Mouse (Mus musculus): ENCODE results near the gene Agpat1.

Agpat1 gene

DNA sequence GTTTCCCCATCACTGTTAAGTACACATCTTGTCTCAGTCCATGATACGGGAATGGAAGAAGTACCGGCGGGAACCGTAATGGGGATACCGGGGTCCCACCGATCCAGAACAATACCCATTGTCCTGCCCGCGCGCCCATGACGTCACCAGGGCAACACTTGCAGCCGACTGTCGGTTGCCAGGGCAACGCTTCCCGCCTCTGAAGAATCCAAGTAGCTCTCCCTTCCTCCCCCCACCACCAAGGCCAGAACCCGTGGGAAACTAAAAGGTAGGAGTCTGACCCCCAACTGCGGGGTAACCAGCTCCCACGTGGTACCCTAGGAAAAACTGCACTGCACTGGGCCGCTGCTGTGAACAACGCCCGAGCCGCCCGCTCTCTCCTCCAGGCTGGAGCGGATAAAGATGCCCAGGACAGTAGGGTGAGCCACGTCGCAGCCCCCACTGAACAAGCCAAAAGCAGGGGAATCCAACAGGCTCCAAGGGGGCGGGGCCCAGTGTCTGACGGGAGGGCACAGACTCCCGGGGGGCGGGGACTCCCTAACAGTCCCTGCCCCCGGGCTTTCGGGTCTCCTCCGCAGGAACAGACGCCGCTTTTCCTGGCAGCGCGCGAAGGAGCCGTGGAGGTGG lies 17.2 kb upstream of the Agpat1 start:
- peak; percentile 84 for DNase-seq (ENCODE audit: low read depth, low spot score)

DNA sequence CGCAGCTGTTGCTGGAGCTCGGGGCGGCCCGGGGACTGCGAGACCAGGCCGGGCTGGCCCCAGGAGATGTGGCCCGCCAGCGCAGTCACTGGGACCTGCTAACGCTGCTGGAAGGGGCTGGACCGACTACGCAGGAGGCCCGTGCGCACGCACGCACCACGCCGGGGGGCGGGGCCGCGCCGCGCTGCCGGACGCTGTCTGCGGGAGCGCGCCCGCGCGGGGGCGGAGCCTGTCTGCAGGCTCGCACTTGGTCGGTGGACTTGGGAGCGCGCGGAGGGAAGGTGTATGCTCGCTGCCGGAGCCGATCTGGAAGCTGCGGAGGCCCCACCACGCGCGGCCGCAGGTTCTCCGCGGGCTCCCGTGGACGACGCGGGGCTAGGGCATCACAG lies 16.6 kb upstream of the Agpat1 start:
- peak; percentile 92 for DNase-seq (ENCODE audit: low read depth, low spot score)

DNA sequence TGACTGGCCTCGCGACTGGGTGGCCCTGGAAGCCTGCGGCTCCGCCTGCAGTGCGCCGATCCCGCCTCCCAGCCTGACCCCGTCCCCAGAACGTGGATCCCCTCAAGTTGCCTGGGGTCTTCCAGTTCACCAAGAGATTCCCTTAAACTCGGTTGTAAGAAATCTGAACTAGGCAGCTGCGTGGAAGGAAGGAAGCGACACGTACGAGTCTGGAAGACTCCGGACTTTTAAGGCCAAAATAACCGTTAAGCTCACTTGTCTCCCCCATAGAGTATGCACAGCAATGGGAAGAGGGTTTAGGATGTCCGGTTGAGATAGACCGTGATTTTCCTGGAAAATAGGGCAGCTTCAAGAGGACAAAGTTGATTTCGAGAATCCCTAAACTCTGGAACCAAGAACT lies 16.2 kb upstream of the Agpat1 start:
- DNase-seq (ENCODE audit: low read depth, low spot score), result no peak

DNA sequence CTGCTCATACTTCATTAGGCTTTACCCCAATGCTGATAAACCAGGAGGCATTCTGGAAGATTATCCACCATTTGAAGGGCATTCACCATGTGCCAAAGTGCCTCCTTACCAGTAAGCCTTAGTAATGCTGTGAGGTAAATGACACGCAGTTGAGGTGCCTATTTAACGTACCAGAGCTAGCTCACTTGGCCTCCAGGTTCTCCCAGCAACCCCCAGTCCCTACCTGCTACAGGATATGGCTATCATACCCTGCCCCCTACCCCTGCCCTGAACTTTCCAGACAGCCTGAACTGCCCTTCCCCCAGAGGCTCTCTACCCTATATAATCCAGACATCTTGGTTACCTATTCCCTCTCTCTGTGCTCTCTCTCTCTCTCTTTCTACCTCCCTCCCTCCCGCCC lies 15.3 kb upstream of the Agpat1 start:
- DNase-seq (ENCODE audit: low read depth, low spot score), result no peak

DNA sequence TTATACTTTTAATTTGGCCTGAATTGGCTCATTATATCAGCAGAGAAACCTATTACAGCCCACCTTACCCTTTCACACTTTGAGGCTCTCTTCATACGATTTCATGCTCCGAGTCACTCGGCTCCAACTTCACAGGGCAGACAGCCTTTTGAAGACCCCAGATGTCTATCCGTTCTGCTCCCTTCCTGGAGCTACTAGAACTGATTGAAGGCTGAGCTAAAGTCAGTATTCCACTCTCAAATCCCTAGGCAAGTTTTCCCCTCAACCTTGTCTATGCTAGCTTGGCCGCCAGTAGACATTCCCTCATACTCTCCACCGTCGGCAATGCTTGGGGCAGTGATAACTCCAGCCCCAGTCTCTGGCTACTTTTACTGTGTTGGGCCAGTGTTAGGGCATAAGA lies 14.9 kb upstream of the Agpat1 start:
- no peak for DNase-seq (ENCODE audit: low read depth, low spot score)

DNA sequence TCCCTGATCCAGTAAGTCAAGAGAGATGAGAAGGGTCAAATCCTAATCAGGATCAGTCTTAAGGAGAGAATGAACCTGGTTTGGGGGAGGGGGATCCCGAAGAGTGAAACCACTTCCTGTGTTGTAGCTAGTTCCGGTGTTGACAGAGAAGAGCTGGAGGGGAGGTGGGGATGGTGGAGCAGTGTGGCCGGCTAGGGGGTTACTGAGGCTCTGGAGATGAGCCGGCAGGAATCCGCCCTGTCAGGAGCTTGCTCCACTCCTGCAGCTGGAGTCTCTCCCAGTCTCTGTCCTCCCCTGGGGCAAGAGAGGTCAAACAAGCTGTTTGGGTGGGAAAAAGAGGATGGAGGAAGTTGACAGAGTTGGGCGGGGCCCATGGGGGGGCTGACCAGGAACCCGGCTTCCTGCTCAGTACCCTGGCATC lies 14.4 kb upstream of the Agpat1 start, which contains the start of gene Gpsm3:
Gene Gpsm3, plus strand, starts transcription at position 126 of the 421 bp plus-strand sequence.
- no peak for DNase-seq (ENCODE audit: low read depth, low spot score)

DNA sequence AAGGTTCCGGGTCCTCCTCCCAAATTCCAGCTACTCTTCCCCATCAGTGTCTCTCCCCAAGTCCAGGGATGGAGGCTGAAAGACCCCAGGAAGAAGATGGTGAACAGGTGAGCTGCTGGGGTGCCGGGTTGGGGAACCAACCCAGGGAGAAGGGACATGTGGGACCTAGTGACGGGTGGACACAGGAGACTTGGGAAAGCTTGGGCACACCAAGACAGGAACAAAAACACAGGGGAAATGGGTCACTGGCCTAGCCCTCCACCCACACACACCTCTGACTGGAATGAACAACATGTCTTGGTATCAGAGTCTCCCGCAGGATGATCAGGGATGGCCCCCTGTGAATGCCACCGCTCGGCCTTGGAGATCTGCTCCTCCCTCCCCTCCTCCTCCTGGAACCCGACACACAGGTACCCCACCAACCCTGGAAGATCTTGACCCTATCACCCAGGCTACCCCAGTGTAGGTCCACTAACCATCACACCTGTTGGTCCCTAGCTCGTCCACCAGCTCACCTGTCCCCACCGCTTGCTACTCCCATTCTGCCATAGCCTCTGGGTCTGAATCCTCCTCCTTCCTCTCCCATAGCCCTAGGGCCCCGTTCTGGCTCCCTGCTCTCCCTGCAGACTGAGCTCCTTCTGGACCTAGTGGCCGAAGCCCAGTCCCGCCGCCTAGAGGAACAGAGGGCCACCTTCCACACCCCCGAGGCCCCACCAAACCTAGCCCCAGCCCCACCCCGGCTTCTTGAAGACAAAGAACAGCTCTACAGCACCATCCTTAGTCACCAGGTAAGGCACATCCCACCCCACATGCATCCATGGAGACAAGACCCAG lies 13.7 kb upstream of the Agpat1 start:
- DNase-seq (ENCODE audit: low read depth, low spot score), result no peak

DNA sequence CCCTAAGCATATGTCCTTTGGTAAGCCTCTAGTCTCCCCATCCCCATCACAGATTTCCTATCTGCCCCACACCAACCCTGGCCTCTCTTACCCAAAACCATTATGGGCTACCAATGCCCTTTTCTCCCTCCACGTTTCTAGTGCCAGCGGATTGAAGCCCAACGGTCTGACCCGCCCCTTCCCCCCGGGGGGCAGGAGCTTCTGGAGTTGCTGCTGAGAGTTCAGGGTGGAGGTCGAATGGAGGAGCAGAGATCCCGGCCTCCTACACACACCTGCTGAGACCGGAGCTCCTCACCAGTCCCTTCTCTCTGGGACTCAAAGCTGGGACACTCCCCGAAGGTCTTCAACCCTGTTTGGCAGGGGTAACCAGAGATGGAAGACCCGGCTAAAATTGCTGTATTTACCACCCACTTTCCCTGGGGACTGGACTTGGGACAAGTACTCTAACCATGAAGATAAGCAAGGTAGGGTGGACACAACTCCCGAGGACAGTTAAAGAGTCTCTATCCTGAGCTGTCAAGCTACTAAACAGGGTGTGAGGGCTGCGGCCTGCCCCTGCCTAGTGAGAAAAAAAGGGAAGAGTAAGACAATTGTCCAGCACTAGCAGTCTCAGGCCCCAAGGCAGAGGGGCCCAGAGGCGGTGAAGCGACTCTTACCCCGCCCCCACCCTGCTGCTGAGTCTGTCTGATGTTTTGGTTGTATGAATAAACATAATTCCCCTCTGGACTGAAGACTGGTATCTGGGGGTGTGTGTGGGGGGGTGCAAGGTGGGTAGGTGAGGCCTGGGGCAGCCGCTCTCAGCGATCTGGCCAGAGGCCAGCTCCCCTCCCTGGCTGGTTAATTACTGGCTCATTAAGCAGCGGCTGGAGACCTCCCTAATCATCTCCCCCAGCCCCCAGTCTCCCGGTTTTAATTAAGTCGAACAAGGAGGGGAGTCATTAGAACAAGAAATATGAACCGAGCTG lies 12.8 kb upstream of the Agpat1 start, which contains the start of gene Pbx2:
Gene Pbx2, plus strand, starts transcription at position 238 of the 965 bp plus-strand sequence.
- DNase-seq (ENCODE audit: low read depth, low spot score), result no peak

DNA sequence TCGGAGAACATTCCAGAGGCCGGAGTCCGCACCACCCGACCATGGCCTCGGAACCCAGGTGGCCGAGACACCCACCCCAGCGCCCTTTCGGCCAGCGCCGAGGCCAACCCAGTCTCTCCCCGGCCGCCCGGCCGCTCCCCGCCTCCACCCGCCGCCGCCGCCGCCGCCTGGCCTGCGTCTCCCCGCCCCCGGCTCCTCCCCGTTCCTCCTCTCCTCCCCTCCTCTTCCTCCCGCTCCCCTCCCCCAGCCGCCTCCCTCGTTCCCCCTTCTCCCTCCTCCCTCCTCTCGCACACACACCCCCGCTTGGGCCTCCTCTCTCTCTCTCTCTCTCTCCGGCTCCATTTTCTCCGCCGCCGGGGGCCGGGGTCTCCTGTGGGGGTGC lies 12.1 kb upstream of the Agpat1 start:
- peak; percentile 83 for DNase-seq (ENCODE audit: low read depth, low spot score)

DNA sequence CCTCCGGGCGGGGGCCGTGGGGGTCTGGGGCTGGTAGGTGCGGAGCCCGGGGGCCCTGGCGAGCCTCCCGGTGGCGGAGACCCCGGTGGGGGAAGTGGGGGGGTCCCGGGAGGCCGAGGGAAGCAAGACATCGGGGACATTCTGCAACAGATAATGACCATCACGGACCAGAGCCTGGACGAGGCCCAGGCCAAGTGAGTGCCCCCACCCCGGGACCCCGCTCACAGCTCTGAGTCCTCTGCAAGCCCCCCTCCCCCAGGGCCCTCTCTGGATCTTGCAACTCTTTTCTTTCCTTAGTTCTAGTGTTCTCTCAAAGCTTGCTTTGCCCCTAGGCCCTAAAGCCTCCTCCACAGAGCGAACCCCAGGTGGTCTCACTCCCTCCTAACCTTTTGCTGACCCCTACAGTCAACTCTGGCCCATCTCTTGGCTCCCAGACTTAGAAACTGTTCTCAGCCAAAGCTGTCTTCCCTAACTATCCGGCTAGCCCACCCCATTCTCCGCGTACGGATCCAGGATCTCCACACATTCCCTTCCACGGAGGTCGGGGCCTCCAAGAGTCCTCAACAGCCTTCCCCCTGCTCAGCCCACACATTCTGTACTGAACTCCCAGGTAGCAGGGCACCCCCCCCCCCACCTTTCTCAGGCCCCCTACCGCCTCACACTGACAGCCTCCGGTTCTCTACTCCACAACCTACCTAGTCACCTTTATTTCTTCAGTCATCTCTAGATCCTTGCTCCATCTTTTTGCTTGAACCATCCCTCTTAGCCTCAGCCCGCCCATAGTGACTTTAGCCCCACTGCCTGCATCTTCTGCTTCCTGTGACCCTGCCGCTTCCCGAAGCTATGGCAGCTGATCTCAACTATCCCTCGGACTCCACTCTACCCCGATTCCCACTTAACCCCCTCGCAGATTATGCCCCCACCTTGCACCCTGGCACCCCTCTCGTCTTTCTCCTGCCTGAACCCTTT lies 11.2 kb upstream of the Agpat1 start:
- no peak for DNase-seq (ENCODE audit: low read depth, low spot score)

DNA sequence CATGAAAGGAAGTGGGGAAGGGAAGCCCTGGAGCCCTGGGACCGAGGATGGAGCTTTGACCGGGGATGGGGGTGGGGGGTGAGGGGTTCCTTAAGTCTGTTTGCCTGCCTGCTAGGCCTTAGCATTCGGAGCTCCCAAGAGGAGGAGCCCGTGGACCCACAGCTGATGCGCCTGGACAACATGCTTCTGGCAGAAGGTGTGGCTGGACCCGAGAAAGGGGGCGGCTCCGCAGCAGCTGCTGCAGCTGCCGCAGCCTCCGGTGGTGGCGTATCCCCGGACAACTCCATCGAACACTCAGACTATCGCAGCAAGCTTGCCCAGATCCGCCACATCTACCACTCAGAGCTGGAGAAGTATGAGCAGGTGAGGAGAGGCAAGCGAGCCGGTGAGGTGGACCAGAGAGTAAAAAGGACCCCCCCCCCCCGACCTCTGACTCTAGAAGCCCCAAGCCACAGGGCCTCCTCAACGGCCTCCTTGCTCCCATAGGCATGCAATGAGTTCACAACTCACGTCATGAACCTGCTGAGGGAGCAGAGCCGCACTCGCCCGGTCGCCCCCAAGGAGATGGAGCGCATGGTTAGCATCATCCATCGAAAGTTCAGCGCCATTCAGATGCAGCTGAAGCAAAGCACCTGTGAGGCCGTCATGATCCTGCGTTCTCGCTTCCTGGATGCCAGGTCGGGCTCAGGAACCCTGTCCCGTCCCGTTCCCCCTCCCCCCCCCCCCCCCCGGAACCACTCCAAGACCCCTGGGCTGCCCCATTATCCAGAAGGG lies 10.1 kb upstream of the Agpat1 start:
- no peak for DNase-seq (ENCODE audit: low read depth, low spot score)

DNA sequence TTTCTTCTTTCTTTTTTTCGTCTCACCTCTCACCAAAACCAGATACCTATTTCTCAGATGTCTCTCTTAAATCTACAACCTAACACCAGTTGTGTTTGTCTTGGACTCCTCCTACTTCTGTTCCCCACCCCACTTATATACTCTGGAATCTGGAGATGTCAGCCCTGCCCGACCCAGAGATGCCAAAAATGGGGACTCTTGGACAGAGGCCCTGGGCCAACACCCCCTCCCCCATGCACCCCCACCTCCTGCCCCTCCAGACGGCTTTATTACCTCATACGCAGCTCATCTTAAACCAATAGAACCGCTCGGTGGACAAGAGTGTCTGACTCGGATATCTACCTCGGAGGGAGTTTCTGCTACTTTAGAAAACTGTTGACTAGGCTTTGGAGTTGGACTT lies 8.0 kb upstream of the Agpat1 start:
- no peak for DNase-seq (ENCODE audit: low read depth, low spot score)

DNA sequence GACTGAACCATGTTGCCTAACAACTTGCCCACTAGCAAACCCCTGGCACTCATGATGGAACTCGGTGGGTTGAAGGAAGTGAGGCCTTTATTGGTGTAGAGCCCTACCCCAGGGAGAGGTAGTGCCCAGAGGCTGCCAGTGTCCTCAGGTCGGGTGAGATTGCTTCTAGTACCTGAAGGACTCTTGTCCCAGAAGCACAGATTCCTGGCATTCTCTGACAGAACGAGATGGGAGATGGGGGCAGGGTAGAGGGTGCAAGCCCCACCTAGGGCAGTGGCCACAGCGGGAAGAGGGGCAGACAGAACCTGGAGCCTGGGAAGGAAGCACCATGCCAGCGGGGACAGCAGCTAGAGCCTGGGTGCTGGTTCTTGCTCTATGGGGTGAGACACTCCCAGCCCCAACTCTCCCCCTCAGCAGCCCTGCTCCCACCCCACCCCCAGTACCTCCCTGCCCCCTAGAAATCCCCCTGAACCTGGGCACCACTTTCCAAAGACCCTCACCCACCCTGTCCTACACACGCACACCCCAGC lies 6.4 kb upstream of the Agpat1 start, which contains the start of gene Ager:
Gene Ager, plus strand, starts transcription at position 297 of the 530 bp plus-strand sequence.
- DNase-seq (ENCODE audit: low read depth, low spot score), result no peak

DNA sequence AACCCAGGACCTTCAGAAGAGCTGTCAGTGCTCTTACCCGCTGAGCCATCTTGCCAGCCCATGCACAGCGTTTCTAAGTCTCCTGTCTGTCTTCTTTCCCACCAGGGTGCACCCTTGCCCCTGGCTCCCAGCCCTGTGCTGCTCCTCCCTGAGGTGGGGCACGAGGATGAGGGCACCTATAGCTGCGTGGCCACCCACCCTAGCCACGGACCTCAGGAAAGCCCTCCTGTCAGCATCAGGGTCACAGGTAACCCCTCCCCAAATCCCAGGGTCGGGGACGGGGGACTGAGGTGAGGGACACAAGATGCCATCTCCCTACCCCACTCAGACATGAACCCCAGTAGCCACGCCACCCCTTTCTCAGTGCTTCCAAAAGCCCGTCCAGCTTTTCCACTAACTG lies 4.2 kb upstream of the Agpat1 start:
- no peak for DNase-seq (ENCODE audit: low read depth, low spot score)

DNA sequence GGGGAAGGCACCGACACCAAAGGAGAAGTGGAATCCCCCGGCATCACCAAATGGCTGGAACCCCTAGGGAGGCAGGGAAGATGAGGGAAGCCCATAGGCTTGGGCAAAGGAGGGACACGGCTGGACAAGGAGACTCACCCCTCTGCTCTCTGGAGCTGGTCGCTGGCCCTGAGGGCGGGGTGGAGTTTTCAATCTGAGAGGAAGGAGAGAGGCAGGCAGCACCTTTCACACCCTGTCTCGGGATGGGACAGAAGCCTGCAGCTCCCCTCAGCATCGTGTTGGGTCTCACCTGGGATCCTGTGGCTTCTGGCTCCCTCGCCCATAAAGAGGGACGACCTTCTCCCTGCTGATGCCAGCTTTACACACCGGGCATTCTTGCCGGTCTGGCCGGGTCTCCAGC lies 2.3 kb upstream of the Agpat1 start:
- no peak for DNase-seq (ENCODE audit: low read depth, low spot score)

DNA sequence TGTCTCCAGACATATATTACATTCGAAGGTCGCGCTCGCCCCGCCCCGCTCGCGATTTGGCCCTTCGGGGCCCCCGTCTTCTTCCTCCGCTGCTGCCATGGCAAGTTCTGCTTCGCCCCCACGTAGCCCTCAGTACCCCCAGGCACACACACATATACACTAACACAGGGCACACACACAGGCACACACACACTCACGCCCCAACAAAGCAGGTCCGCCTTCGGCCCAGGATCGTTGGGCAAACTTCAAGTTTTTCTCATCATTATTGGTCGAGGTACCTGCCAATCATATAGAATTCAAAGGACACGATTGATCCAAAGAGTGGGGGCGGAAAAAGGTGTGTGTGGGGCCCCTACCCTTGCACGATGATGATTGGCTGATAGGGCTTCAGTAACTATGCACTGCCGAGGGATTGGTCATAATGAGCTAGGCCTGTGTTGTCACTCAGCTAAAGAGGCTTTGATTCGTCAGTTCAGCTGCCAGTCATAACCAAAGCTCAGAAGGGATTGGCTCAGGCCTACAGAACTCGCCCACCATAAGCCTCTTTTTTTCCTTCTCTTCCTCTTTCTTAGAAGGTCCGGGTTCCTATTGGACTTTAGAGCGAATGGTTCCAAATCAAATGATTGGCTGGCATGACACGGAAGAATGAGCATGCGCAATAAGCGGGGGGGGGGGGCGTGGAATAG lies 544 bp upstream of the Agpat1 start, which contains the start of gene Rnf5:
Gene Rnf5, minus strand, starts transcription at position 316 of the 686 bp plus-strand sequence.
- DNase-seq (ENCODE audit: low read depth, low spot score), result peak; percentile 98

DNA sequence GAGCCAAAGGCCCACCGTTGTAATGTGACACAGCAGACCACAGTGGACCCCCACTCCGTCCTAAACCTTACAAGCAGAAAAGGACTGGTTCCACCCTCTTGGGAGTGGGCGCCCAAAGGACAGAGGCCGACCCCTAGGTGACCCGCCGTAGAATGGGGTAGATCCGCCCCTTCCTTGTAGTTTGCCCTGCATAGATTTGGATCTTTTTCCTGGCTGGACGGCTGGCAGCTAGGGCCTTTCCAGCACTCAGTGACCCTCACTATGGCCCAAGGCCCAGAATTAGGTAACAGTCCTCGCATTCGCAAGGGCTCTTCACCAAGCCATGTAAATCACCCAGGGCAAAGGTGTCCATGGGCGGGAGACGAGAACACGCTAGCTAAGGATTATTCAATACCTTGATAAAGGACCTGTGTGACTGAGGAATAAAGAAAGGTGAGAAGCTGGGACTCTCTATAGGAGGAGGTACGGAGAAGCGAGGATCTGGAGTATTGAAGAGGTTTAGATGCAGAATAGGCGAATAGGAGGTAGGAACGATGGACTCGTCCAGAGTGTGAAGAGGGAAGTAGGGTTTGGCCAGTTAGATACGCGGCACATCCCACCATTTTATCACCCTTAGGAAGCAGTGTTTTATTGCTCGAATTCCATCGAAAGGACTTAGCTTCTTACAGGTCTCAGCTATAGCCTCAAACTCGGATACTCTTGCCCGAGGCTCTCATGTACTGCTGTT lies 612 bp downstream of the Agpat1 start:
- no peak for DNase-seq (ENCODE audit: low read depth, low spot score)

DNA sequence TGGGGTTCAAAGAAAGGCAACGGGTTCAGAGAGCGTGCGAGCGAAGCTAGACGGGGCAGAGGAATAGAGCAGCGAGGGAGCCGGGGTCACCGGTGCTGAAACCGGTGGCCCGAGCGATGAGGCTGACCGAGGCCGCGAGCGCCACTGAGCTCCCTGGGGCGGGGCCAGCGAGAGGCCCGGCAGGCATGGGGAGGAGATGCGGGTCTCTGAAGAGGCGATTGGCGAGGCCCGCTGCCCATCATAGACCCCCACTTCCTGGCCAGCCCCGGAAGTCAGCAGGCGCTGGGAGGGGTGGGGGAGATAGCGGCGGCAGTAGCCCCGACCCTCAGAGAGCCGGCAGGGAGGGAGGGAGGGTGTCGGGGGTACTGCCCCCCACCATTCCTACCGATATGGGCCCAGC lies 1.5 kb downstream of the Agpat1 start:
- peak; percentile 84 for DNase-seq (ENCODE audit: low read depth, low spot score)
